Mouse (Mus musculus) cerebellum, postnatal 14 days (tissue): Measurements from ENCODE around the gene Cd48.

Experiments used
- DNase-seq, 2 experiments: peaks; one replicate each; pipeline ENCODE4 v3.0.0; 2021; ENCODE audit warnings: mixed read lengths in 2 of 2

Gene Cd48

GRCm38 (mm10) chr1:171681531-171682299 is at the start of gene Cd48:
Gene Cd48, plus strand, starts transcription at chr1:171682009.
- no peak for DNase-seq

DNA sequence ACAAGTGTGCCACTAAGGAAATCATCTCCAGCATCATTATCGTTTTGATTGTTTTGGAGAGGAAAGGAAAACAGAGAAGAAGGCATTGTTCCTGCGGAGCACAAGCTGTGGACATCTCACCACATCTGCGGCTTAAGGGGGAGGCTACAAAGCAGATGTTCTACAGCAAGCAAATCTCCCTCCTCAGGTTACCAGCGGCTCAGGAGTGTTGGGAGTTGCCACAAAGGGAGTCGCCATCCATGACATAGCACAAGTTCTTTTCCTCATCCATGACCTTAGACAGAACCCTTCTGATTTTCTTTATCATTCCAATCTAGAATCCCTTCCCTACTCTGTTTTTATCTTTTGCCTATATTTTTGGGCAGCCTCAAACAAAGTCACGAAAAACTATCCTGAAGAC is 46.1 kb upstream of the Cd48 start:
- DNase-seq: no peak

- no peak for DNase-seq
Observed at GRCm38 (mm10) chr1:171637101-171637500, 44.7 kb upstream of the Cd48 start.

DNA sequence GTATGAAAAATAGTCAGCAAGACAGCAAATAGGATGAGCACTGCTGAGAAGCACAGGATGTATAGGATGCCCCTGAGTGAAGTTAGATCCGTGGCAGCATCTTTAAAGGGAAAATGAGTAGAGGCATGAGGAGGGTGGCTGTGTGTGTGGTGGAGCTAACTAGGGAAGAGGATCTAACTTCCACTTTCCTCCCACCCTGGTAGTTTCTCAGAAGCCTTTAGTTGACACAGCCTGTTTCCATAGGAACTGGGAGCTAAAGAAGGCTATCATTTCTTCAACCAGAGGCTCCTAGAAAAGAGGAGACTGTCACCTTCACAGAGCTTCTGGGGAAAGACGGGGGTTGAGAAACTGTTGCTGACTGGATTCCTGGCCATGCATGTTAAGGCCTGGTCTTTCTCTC is 43.1 kb upstream of the Cd48 start:
- no peak for DNase-seq

- no peak for DNase-seq
Observed at GRCm38 (mm10) chr1:171640796-171641195, 41.0 kb upstream of the Cd48 start.

DNA sequence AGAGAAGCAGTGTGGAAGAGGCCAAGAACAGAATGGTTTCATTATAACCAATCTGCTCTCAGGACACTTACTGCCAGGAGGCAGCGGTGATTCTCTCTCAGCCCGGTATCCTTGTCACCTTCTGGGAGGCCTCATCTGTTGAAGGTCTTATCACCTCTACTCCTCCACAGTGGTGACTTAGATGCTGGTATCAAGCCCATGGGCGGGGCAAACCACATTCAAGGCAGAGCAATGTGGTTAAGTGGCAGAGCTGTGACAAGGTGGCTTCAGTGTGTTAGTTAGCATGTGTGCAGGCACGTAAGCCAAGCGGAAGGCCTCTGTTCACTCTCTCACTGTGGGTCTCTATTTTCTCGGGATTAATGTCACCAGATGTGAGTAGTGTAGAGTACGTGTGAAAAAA is 38.2 kb upstream of the Cd48 start:
- DNase-seq: no peak

- no peak for DNase-seq
Observed at GRCm38 (mm10) chr1:171646429-171646940, 35.3 kb upstream of the Cd48 start.

- DNase-seq: no peak
Observed at GRCm38 (mm10) chr1:171647716-171648115, 34.1 kb upstream of the Cd48 start.

DNA sequence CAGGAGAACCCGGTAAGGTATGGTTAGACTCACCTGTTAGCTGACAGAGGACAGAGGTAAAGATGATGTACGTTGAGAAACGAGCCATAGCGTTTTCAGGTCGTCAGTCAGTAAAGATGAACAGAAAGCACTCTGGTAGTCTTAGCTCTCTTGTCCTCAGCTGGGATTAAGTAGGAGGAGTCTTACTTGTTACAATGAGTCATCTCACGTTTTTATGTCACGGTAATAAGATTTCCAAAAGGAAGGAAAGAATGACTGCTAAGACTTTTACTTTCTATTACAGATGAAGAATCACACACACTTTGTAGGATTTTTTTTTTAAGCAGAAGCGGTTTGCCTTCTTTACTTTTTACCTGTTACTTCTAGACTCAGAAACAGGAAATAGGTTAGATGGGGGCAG is 33.0 kb upstream of the Cd48 start:
- DNase-seq: no peak

DNA sequence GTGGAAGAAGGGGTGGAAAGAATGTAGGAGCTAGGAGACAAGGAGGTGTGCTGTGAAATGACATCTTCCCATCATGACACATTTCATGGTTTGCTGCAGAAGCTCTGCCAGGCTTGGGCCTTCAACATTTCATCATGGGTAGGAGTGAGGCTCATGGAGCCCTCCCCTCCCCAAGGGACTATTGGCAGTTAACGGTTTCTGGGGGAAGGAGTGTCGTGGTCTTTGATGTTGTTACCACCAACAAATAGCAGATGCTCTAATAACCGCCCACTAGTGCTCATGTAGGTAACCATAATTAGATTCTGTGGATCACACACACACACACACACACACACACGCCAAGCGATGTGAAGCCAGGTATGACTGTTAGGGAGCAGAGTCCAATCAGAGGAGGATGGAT is 29.1 kb upstream of the Cd48 start, which contains the start of gene Slamf7:
TSS of gene Slamf7 (minus strand) at position 302 of the 400 bp plus-strand sequence.
- no peak for DNase-seq

GRCm38 (mm10) chr1:171658561-171658991 is 23.2 kb upstream of the Cd48 start:
- DNase-seq: no peak

DNA sequence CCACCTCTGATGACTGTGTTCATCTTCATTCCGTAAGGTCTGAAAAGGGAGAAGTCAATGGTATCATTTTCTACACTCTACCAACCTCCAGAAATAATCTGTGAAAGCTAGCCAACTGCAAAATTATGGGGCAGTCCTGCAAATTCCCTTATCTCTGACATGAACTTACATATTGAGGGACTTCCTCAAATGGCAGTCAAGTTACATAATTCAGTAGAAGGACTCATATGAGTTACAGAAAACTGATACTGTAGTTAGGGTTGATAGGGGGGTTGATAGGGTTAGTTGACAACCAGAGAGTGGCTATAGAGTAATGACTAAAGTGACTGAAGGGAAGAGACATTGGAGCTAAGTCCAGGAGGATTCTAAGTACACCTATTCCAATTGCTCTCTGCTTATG is 21.4 kb upstream of the Cd48 start:
- no peak for DNase-seq

GRCm38 (mm10) chr1:171661482-171661881 is 20.3 kb upstream of the Cd48 start:
- DNase-seq: no peak

DNA sequence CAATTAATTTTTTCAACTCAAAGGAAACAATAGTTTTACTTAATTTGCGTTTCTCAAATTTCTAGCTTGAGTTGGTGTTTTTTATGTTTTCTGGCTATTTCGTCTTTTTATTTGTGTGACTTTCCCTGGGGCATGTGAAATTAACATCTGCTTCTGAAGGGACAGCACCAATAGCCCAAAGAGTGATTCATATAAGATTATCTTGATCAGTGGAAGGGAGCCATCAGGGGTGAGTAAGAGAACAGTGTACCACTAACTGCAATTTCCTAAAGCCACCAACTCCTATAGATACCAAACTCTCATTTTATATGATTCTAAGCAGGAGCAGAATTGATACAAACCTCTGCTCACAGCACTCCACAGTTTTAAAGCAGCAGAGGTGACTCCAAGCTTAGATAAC is 18.1 kb upstream of the Cd48 start:
- no peak for DNase-seq

DNA sequence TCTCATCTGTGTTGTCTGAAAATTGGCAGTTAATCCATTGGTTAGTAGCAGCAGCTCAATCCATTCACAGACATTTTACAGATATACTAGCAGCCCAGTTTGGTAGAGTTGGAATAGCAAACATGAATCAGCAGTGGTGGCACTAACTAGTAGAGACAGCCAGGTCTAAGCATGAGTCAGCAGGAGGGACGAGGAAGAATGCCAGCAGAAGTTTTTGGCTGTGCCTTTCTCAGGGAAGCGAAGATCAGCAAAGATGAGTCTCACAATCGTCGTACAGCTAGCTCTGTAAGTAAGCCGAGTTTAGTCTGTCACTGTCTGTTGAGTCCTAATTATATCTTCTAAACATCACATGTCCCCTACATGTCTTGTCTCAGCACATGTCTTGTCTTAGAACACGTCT is 15.5 kb upstream of the Cd48 start:
- DNase-seq: peak in 1 of 2 experiments; percentile 4

DNA sequence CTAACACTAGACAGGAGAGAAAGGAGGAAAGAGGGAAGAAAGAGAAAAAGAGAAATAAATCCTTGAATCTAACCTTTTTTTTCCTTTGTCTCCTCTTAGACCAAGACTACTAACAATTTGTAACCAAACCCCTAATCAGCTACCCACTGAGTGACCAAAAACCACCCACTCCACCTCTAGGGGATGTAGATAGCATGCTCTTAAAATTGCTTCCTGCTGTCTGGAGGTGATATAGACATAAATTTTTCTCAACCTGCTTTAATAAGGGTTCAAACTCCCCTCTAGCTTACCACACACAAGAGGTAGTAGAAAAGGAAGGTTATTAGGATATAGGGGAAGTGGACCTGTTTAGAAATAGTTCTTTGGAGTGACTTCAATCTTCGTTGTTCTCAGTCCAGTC is 14.6 kb upstream of the Cd48 start:
- no peak for DNase-seq

- DNase-seq: peak; percentile 8 to 10
Observed at GRCm38 (mm10) chr1:171672451-171672850, 9.4 kb upstream of the Cd48 start.

GRCm38 (mm10) chr1:171672854-171673475 is 8.8 kb upstream of the Cd48 start:
- peak; percentile 90 for DNase-seq

GRCm38 (mm10) chr1:171674467-171674866 is 7.3 kb upstream of the Cd48 start:
- no peak for DNase-seq

DNA sequence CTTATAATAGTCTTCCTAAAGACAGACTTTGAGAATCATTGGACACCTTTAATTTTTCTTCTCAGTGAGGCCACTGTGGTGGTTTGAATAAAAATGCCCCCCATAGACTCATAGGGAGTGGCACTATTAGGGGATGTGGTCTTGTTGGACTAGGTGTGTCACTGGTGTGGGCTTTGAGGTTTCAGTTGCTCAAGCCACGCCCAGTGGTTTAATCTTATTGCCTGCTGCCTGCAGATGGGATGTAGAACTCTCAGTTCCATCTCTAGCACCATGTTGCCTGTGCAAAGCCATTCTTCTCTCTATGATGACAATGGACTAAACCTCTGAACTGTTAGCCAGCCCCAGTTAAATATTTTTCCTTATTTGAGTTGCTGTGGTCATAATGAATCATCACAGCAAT is 4.1 kb upstream of the Cd48 start:
- no peak for DNase-seq

- DNase-seq: no peak
Observed at GRCm38 (mm10) chr1:171681009-171681408, 800 bp upstream of the Cd48 start.

GRCm38 (mm10) chr1:171684923-171685322 is 3.1 kb downstream of the Cd48 start:
- no peak for DNase-seq

- DNase-seq: no peak
Observed at GRCm38 (mm10) chr1:171687320-171687719, 5.5 kb downstream of the Cd48 start.

GRCm38 (mm10) chr1:171693918-171694317 is 12.1 kb downstream of the Cd48 start:
- no peak for DNase-seq
